Mouse (Mus musculus): ENCODE measurements at regions not wholly inside any gene's neighbourhood (a gene's known extent, or its start where the extent isn't known, plus 50 kb on each side); places are given as distances from the start of the nearest gene placed in this dataset.
"Not testable (repeated sequence)": the region's sequence is repeated elsewhere in the genome, so short reads cannot be mapped to it uniquely, and the experiment has no call there.

DNA sequence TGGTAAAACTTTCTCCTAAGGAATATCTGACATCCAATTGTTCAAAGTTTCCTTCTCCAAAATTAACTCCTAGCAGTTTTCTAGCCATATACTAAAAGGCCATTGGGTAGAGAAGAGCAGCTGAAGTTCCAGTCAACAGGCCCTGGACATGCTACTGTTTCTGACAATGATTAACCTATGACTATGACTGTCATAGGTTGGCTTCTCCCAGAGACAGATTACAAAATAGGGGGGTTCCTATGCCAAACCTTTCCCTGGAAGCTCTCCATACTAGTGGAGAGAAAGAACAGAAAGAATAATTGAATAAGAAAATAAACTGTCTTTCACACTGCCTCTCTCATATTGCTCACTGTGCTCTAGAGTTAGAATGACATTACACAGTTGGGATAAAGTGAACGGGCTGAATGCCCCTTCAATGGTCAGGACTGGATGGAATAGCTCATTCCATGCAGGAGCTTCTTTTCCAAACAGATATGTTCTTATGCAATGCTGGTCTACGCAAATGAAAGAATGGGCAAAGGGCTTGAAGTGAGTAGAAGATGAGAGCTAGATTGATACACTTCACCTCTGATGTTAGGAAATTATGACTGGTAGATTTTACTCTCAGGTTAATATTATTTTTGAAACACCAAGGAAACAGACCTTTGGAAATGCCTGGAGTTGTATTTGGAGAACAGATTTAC lies 3516.8 kb downstream of the 9330182O14Rik start:
- H3K27me3 ChIP-seq (ENCODE audit: control insufficient read depth, insufficient read depth, low read length) = no peaks in the 10 kb centered on the region
- H3K9ac ChIP-seq (ENCODE audit: low read depth, low read length) = no peak overlapping the region
- no peaks in the 10 kb centered on the region for H3K4me1 ChIP-seq (ENCODE audit: control insufficient read depth, insufficient read depth, low read length)
- H3K4me2 ChIP-seq = no peak overlapping the region
- no peak overlapping the region for H3K27ac ChIP-seq (ENCODE audit: low read depth, low read length)
- WGBS (ENCODE audit: insufficient replicate concordance) = 83% methylated on average over 2 of the region's 2 CpGs
- no peaks in the 10 kb centered on the region for H3K9me3 ChIP-seq (replicated peaks; ENCODE audit: control insufficient read depth, low read length)
- no peaks in the 10 kb centered on the region for H3K36me3 ChIP-seq (ENCODE audit: control insufficient read depth, insufficient read depth, low read length)
- no peak for ATAC-seq (replicated peaks; ENCODE audit: insufficient number of reproducible peaks, low FRiP score, low TSS enrichment)
- H3K4me3 ChIP-seq (ENCODE audit: low read depth, low read length) = no peak overlapping the region

- H3K4me1 ChIP-seq (ENCODE audit: control insufficient read depth, insufficient read depth, low read length) = no peaks in the 10 kb centered on the region
- ATAC-seq (replicated peaks; ENCODE audit: insufficient number of reproducible peaks, low FRiP score, low TSS enrichment) = no peak
- 53% methylated on average over 1 of the region's 1 CpGs for WGBS (ENCODE audit: insufficient replicate concordance)
- no peaks in the 10 kb centered on the region for H3K9me3 ChIP-seq (replicated peaks; ENCODE audit: control insufficient read depth, low read length)
- H3K4me2 ChIP-seq = no peak overlapping the region
- no peak overlapping the region for H3K9ac ChIP-seq (ENCODE audit: low read depth, low read length)
- H3K27ac ChIP-seq (ENCODE audit: low read depth, low read length) = no peak overlapping the region
- H3K36me3 ChIP-seq (ENCODE audit: control insufficient read depth, insufficient read depth, low read length) = no peaks in the 10 kb centered on the region
- no peaks in the 10 kb centered on the region for H3K27me3 ChIP-seq (ENCODE audit: control insufficient read depth, insufficient read depth, low read length)
- no peak overlapping the region for H3K4me3 ChIP-seq (ENCODE audit: low read depth, low read length)
Measured at GRCm38 (mm10) chr15:43663648-43664047, 3529.5 kb downstream of the 9330182O14Rik start.

- no peak overlapping the region for H3K4me2 ChIP-seq
- H3K27me3 ChIP-seq (ENCODE audit: control insufficient read depth, insufficient read depth, low read length) = no peaks in the 10 kb centered on the region
- no peak overlapping the region for H3K9ac ChIP-seq (ENCODE audit: low read depth, low read length)
- no peak for ATAC-seq (replicated peaks; ENCODE audit: insufficient number of reproducible peaks, low FRiP score, low TSS enrichment)
- no peak overlapping the region for H3K27ac ChIP-seq (ENCODE audit: low read depth, low read length)
- WGBS (ENCODE audit: insufficient replicate concordance) = 29% methylated on average over 1 of the region's 1 CpGs
- H3K4me1 ChIP-seq (ENCODE audit: control insufficient read depth, insufficient read depth, low read length) = no peaks in the 10 kb centered on the region
- H3K9me3 ChIP-seq (replicated peaks; ENCODE audit: control insufficient read depth, low read length) = no peaks in the 10 kb centered on the region
- no peaks in the 10 kb centered on the region for H3K36me3 ChIP-seq (ENCODE audit: control insufficient read depth, insufficient read depth, low read length)
- H3K4me3 ChIP-seq (ENCODE audit: low read depth, low read length) = no peak overlapping the region
Measured at GRCm38 (mm10) chr15:43678844-43679243, 3544.7 kb downstream of the 9330182O14Rik start.

- Histone ChIP-seq H3K4me3 (ENCODE audit: low read depth, low read length) (no peak overlapping the region), H3K36me3 (ENCODE audit: control insufficient read depth, insufficient read depth, low read length) (no peaks in the 10 kb centered on the region), H3K9ac (ENCODE audit: low read depth, low read length) (no peak overlapping the region), H3K27ac (ENCODE audit: low read depth, low read length) (no peak overlapping the region), H3K4me2 (no peak overlapping the region), H3K4me1 (ENCODE audit: control insufficient read depth, insufficient read depth, low read length) (no peaks in the 10 kb centered on the region), H3K9me3 (replicated peaks; ENCODE audit: control insufficient read depth, low read length) (no peaks in the 10 kb centered on the region), H3K27me3 (ENCODE audit: control insufficient read depth, insufficient read depth, low read length) (no peaks in the 10 kb centered on the region)
- no peak for ATAC-seq (replicated peaks; ENCODE audit: insufficient number of reproducible peaks, low FRiP score, low TSS enrichment)
- WGBS (ENCODE audit: insufficient replicate concordance) = 88% methylated on average over 2 of the region's 2 CpGs
Measured at GRCm38 (mm10) chr15:43682176-43682575, 3548.0 kb downstream of the 9330182O14Rik start.

- not testable (repeated sequence) for H3K9ac ChIP-seq (ENCODE audit: low read depth, low read length); H3K27ac ChIP-seq (ENCODE audit: low read depth, low read length); ATAC-seq (replicated peaks; ENCODE audit: insufficient number of reproducible peaks, low FRiP score, low TSS enrichment); H3K4me2 ChIP-seq; H3K27me3 ChIP-seq (ENCODE audit: control insufficient read depth, insufficient read depth, low read length); H3K4me3 ChIP-seq (ENCODE audit: low read depth, low read length); H3K36me3 ChIP-seq (ENCODE audit: control insufficient read depth, insufficient read depth, low read length); H3K9me3 ChIP-seq (replicated peaks; ENCODE audit: control insufficient read depth, low read length); H3K4me1 ChIP-seq (ENCODE audit: control insufficient read depth, insufficient read depth, low read length)
Measured at GRCm38 (mm10) chr15:43691998-43692397, 3557.8 kb downstream of the 9330182O14Rik start.

DNA sequence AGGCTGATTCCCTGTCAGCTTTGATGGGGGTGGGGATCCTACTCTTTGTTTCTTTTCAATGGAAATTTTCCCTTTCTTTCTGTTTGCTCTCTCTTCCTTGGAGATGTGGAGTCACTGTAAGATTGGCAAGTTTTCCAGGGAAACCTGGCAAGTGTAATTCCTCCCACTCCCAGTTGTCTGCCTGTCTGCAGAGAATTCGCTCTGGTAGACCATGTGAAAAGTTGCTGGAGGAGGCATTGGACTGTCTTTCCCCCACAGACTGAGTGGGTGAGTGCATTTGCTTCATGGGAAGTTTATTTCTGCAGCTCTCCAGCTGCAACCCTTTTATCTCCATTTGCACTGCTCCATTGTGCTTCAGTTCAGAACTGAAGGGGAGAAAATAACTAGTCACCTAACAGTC lies 3561.3 kb downstream of the 9330182O14Rik start:
- H3K36me3 ChIP-seq (ENCODE audit: control insufficient read depth, insufficient read depth, low read length) = no peaks in the 10 kb centered on the region
- WGBS (ENCODE audit: insufficient replicate concordance) = 72% methylated on average over 1 of the region's 1 CpGs

DNA sequence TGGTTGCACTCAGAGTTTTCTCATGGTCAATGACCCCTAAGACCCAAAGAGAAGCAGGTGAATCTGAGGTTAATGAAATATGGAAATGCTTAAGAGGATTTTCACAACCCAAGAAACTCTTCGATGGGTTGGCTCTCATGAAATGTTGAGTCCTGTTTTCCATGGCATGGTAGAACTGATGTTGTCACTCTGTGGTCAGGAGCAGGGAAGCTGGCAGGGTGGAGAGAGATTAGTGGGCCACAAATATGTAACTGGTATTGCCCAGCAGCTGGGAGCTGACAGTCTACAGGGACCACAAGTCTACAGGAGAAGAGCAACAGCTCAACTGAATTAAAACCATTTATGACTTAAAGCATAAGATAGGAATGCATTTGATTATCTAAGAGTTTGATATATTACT lies 3582.9 kb downstream of the 9330182O14Rik start:
- WGBS (ENCODE audit: insufficient replicate concordance) = 89% methylated on average over 1 of the region's 1 CpGs
- no peak overlapping the region for H3K4me2 ChIP-seq
- no peaks in the 10 kb centered on the region for H3K36me3 ChIP-seq (ENCODE audit: control insufficient read depth, insufficient read depth, low read length)
- ATAC-seq (replicated peaks; ENCODE audit: insufficient number of reproducible peaks, low FRiP score, low TSS enrichment) = no peak
- H3K9me3 ChIP-seq (replicated peaks; ENCODE audit: control insufficient read depth, low read length) = no peaks in the 10 kb centered on the region
- no peak overlapping the region for H3K9ac ChIP-seq (ENCODE audit: low read depth, low read length)
- H3K27ac ChIP-seq (ENCODE audit: low read depth, low read length) = no peak overlapping the region
- H3K27me3 ChIP-seq (ENCODE audit: control insufficient read depth, insufficient read depth, low read length) = no peaks in the 10 kb centered on the region
- no peak overlapping the region for H3K4me3 ChIP-seq (ENCODE audit: low read depth, low read length)
- H3K4me1 ChIP-seq (ENCODE audit: control insufficient read depth, insufficient read depth, low read length) = no peaks in the 10 kb centered on the region

More for the DNA sequence above, 3561.3 kb downstream of the 9330182O14Rik start:
- H3K4me1 ChIP-seq (ENCODE audit: control insufficient read depth, insufficient read depth, low read length) = no peaks in the 10 kb centered on the region
- H3K9me3 ChIP-seq (replicated peaks; ENCODE audit: control insufficient read depth, low read length) = no peaks in the 10 kb centered on the region
- no peak overlapping the region for H3K9ac ChIP-seq (ENCODE audit: low read depth, low read length)
- H3K4me2 ChIP-seq = no peak overlapping the region
- no peak overlapping the region for H3K27ac ChIP-seq (ENCODE audit: low read depth, low read length)
- ATAC-seq (replicated peaks; ENCODE audit: insufficient number of reproducible peaks, low FRiP score, low TSS enrichment) = no peak
- H3K4me3 ChIP-seq (ENCODE audit: low read depth, low read length) = no peak overlapping the region
- no peaks in the 10 kb centered on the region for H3K27me3 ChIP-seq (ENCODE audit: control insufficient read depth, insufficient read depth, low read length)

- ATAC-seq (replicated peaks; ENCODE audit: insufficient number of reproducible peaks, low FRiP score, low TSS enrichment) = no peak
- no peak overlapping the region for H3K4me3 ChIP-seq (ENCODE audit: low read depth, low read length)
- no peak overlapping the region for H3K27ac ChIP-seq (ENCODE audit: low read depth, low read length)
- H3K4me1 ChIP-seq (ENCODE audit: control insufficient read depth, insufficient read depth, low read length) = no peaks in the 10 kb centered on the region
- no peaks in the 10 kb centered on the region for H3K36me3 ChIP-seq (ENCODE audit: control insufficient read depth, insufficient read depth, low read length)
- H3K9ac ChIP-seq (ENCODE audit: low read depth, low read length) = no peak overlapping the region
- no peaks in the 10 kb centered on the region for H3K27me3 ChIP-seq (ENCODE audit: control insufficient read depth, insufficient read depth, low read length)
- H3K4me2 ChIP-seq = no peak overlapping the region
- 88% methylated on average over 1 of the region's 1 CpGs for whole genome bisulfite sequencing (ENCODE audit: insufficient replicate concordance)
- no peaks in the 10 kb centered on the region for H3K9me3 ChIP-seq (replicated peaks; ENCODE audit: control insufficient read depth, low read length)
Measured at GRCm38 (mm10) chr15:43717559-43717958, 3583.4 kb downstream of the 9330182O14Rik start.

DNA sequence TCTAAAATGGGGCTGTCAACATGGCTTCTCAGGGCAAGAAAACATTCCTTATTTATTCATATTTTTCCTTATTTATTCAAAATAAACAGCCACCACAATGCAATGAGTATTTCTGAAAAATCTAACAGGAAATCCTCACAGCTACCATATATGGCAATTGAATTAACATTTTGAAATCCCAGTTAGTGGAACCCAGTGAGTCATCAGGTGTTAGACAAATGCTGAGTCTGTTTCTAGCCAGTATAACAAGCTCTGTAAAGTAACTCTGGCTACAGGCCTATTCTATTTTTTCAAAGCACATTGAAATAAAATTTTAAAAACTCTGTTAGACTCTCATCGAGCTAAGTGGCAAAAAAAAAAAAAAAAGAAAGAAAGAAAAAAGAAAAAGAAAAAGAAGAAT lies 3586.8 kb downstream of the 9330182O14Rik start:
- H3K9me3 ChIP-seq (replicated peaks; ENCODE audit: control insufficient read depth, low read length) = no peaks in the 10 kb centered on the region
- H3K4me3 ChIP-seq (ENCODE audit: low read depth, low read length) = no peak overlapping the region
- no peak for ATAC-seq (replicated peaks; ENCODE audit: insufficient number of reproducible peaks, low FRiP score, low TSS enrichment)
- H3K27ac ChIP-seq (ENCODE audit: low read depth, low read length) = no peak overlapping the region
- H3K36me3 ChIP-seq (ENCODE audit: control insufficient read depth, insufficient read depth, low read length) = no peaks in the 10 kb centered on the region
- no peaks in the 10 kb centered on the region for H3K27me3 ChIP-seq (ENCODE audit: control insufficient read depth, insufficient read depth, low read length)
- no peaks in the 10 kb centered on the region for H3K4me1 ChIP-seq (ENCODE audit: control insufficient read depth, insufficient read depth, low read length)
- no peak overlapping the region for H3K9ac ChIP-seq (ENCODE audit: low read depth, low read length)
- 55% methylated on average over 1 of the region's 1 CpGs for WGBS (ENCODE audit: insufficient replicate concordance)
- H3K4me2 ChIP-seq = no peak overlapping the region

Measured in heart, embryonic 11.5 days (tissue).